ENCODE assay signal across 11 mouse cellular contexts in genomic region chr16:67613876-67614275, GRCm38 (mm10). TPM values are rescaled to one million over a fixed set of nuclear protein-coding genes. Genes with fewer than 3 reads are reported as not detected.
DNase-seq lines count a peak whose midpoint lies in the region; ATAC-seq and TF ChIP-seq lines count a peak whose summit lies in the region.
"Had no signal": no experiment of that assay in that cellular context is flagged by ENCODE, and none has a peak within 500 bp of the region (broad histone marks: within the 10 kb centered on the region; RNA-seq: fewer than 3 reads in every experiment).

No protein-coding gene starts in this region.

- no peak for ATAC-seq in hindbrain, embryonic 12.5 days (ENCODE audit: low FRiP score)
- no peak for ATAC-seq in neural tube, embryonic 15.5 days (ENCODE audit: low FRiP score)
- ATAC-seq in forebrain, embryonic 11.5 days (replicated peaks; ENCODE audit: low FRiP score), result peak; percentile 28; the same call in 1 of the 2 replicates
- no peak for ATAC-seq in stomach, postnatal 0 days (ENCODE audit: low FRiP score, low TSS enrichment)

- H3K4me2 ChIP-seq in hindbrain, embryonic 12.5 days (replicated peaks), result no peak overlapping the region
- H3K4me2 ChIP-seq in neural tube, embryonic 15.5 days, result no peak overlapping the region
- no peak overlapping the region for H3K4me2 ChIP-seq in forebrain, embryonic 11.5 days (ENCODE audit: low read depth, low read length, severe bottlenecking)
- no peak overlapping the region for H3K4me2 ChIP-seq in stomach, postnatal 0 days (replicated peaks; ENCODE audit: low read depth)

- DNase-seq in hindbrain, embryonic 10.5 days (ENCODE audit: low spot score), result peak; percentile 31
- peak; percentile 31 for DNase-seq in neural tube, embryonic 10.5 days (ENCODE audit: extremely low spot score, low spot score)
- DNase-seq in forebrain, embryonic 11.5 days (ENCODE audit: low spot score), result peak; percentile 68
- DNase-seq in stomach, postnatal 0 days (ENCODE audit: low spot score), result peak; percentile 18
- DNase-seq in spleen, postnatal 14 days (ENCODE audit: low spot score in 2 of 2), result no peak
- no peak for DNase-seq in layer of hippocampus, postnatal 14 days (ENCODE audit: low spot score in 2 of 2)
- DNase-seq: lung, adult 18-20 months; thymus, adult 2 months had no signal

- TF ChIP-seq EP300 in stomach, postnatal 0 days (optimal IDR thresholded peaks at IDR 0.05), result no peak

- peaks cover 12% of the 10 kb centered on the region; the same call in 1 of the 2 replicates for H3K4me1 ChIP-seq in hindbrain, embryonic 10.5 days (replicated peaks)
- peaks cover 5% of the 10 kb centered on the region; the same call in 1 of the 2 replicates for H3K4me1 ChIP-seq in hindbrain, embryonic 12.5 days
- peaks cover 27% of the 10 kb centered on the region for H3K4me1 ChIP-seq in neural tube, embryonic 15.5 days
- no peaks in the 10 kb centered on the region; the same call in 1 of the 2 replicates for H3K4me1 ChIP-seq in forebrain, embryonic 11.5 days (replicated peaks; ENCODE audit: control insufficient read depth, insufficient read depth, low read length)
- H3K4me1 ChIP-seq in stomach, postnatal 0 days (replicated peaks; ENCODE audit: control insufficient read depth, insufficient read depth), result no peaks in the 10 kb centered on the region

- TF ChIP-seq CTCF in stomach, postnatal 0 days (IDR thresholded peaks at IDR 0.05; ENCODE audit: low read depth), result peak; percentile 55

- peaks cover 26% of the 10 kb centered on the region for H3K27me3 ChIP-seq in hindbrain, embryonic 10.5 days (ENCODE audit: insufficient read depth, poor library complexity, severe bottlenecking)
- H3K27me3 ChIP-seq in hindbrain, embryonic 12.5 days, result no peaks in the 10 kb centered on the region
- H3K27me3 ChIP-seq in neural tube, embryonic 15.5 days (replicated peaks), result no peaks in the 10 kb centered on the region
- peaks cover 2% of the 10 kb centered on the region; the same call in 1 of the 2 replicates for H3K27me3 ChIP-seq in forebrain, embryonic 11.5 days (ENCODE audit: control insufficient read depth, insufficient read depth, low read length)
- H3K27me3 ChIP-seq in stomach, postnatal 0 days (ENCODE audit: control insufficient read depth, insufficient read depth, low read length), result no peaks in the 10 kb centered on the region

- H3K9ac ChIP-seq in hindbrain, embryonic 12.5 days, result no peak overlapping the region
- no peak overlapping the region for H3K9ac ChIP-seq in neural tube, embryonic 15.5 days (replicated peaks)
- H3K9ac ChIP-seq in forebrain, embryonic 11.5 days (ENCODE audit: low read length), result no peak overlapping the region
- H3K9ac ChIP-seq in stomach, postnatal 0 days (ENCODE audit: low read length), result no peak overlapping the region

- H3K36me3 ChIP-seq in hindbrain, embryonic 10.5 days, result no peaks in the 10 kb centered on the region
- no peaks in the 10 kb centered on the region for H3K36me3 ChIP-seq in hindbrain, embryonic 12.5 days
- no peaks in the 10 kb centered on the region for H3K36me3 ChIP-seq in neural tube, embryonic 15.5 days
- H3K36me3 ChIP-seq in forebrain, embryonic 11.5 days (ENCODE audit: control insufficient read depth, insufficient read depth, low read length), result no peaks in the 10 kb centered on the region
- no peaks in the 10 kb centered on the region for H3K36me3 ChIP-seq in stomach, postnatal 0 days (ENCODE audit: control insufficient read depth, insufficient read depth, low read length)

- 43% methylated on average over 2 of the region's 2 CpGs for WGBS in hindbrain, embryonic 10.5 days
- 34% methylated on average over 2 of the region's 2 CpGs for whole genome bisulfite sequencing in hindbrain, embryonic 12.5 days
- 24% methylated on average over 2 of the region's 2 CpGs for whole genome bisulfite sequencing in neural tube, embryonic 15.5 days
- 21% methylated on average over 2 of the region's 2 CpGs for WGBS in forebrain, embryonic 11.5 days
- WGBS in stomach, postnatal 0 days, result 40% methylated on average over 2 of the region's 2 CpGs

- no peaks in the 10 kb centered on the region for H3K9me3 ChIP-seq in hindbrain, embryonic 10.5 days
- no peaks in the 10 kb centered on the region for H3K9me3 ChIP-seq in hindbrain, embryonic 12.5 days (replicated peaks)
- no peaks in the 10 kb centered on the region for H3K9me3 ChIP-seq in neural tube, embryonic 15.5 days (replicated peaks)
- H3K9me3 ChIP-seq in forebrain, embryonic 11.5 days (ENCODE audit: control insufficient read depth, low read length), result no peaks in the 10 kb centered on the region
- H3K9me3 ChIP-seq in stomach, postnatal 0 days (ENCODE audit: control insufficient read depth, low read length), result no peaks in the 10 kb centered on the region

- H3K4me3 ChIP-seq in hindbrain, embryonic 10.5 days, result no peak overlapping the region
- no peak overlapping the region for H3K4me3 ChIP-seq in hindbrain, embryonic 12.5 days
- H3K4me3 ChIP-seq in neural tube, embryonic 15.5 days (replicated peaks), result no peak overlapping the region
- no peak overlapping the region for H3K4me3 ChIP-seq in forebrain, embryonic 11.5 days (ENCODE audit: low read depth, low read length)
- H3K4me3 ChIP-seq in stomach, postnatal 0 days (ENCODE audit: low read depth, low read length), result no peak overlapping the region

- H3K27ac ChIP-seq in hindbrain, embryonic 10.5 days, result no peak overlapping the region
- no peak overlapping the region for H3K27ac ChIP-seq in hindbrain, embryonic 12.5 days
- no peak overlapping the region for H3K27ac ChIP-seq in neural tube, embryonic 15.5 days (replicated peaks)
- no peak overlapping the region for H3K27ac ChIP-seq in forebrain, embryonic 11.5 days (ENCODE audit: low read depth, low read length)
- no peak overlapping the region for H3K27ac ChIP-seq in stomach, postnatal 0 days (replicated peaks)

RNA-seq across cellular contexts. Expression of gene Cadm2, which starts 6.8 kb away (rescaled TPM):
- 1.0 and 4.8 TPM in 2 replicates for polyA plus RNA-seq in hindbrain, embryonic 10.5 days (2016; fragmentation: Nextera tagmentation; extraction: Ambion mirVana)
- polyA plus RNA-seq in hindbrain, embryonic 12.5 days (2016; fragmentation: Nextera tagmentation; extraction: Ambion mirVana), result 14.3 and 14.8 TPM in 2 replicates
- polyA plus RNA-seq in neural tube, embryonic 15.5 days (2015; fragmentation: Nextera tagmentation; extraction: Ambion mirVana), result 48.8 and 64.9 TPM in 2 replicates
- 4.7 and 5.2 TPM in 2 replicates for polyA plus RNA-seq in forebrain, embryonic 11.5 days (2014; fragmentation: Nextera tagmentation; extraction: Ambion mirVana)
- 0.29 and 0.70 TPM in 2 replicates for polyA plus RNA-seq in stomach, postnatal 0 days (2015; fragmentation: Nextera tagmentation; extraction: Ambion mirVana)
- 100 to 1,000 TPM; 252 to 256 TPM for total RNA-seq in layer of hippocampus, postnatal 14 days (2021)
- total RNA-seq: hematopoietic stem cell, adult 5-6 weeks had no signal

Comparison
In these comparisons a context has a peak if more than half of its experiments do, and no peak if none do; other contexts are left out.
1. DNase-seq: peak in hindbrain, embryonic 10.5 days (single experiment), neural tube, embryonic 10.5 days (single experiment), forebrain, embryonic 11.5 days (single experiment) and stomach, postnatal 0 days (single experiment); none in spleen, postnatal 14 days (0 of 2) and layer of hippocampus, postnatal 14 days (0 of 2).